Mouse (Mus musculus): ENCODE data around the gene Gcnt2.
"Not testable (repeated sequence)": the region's sequence is repeated elsewhere in the genome, so short reads cannot be mapped to it uniquely, and the experiment has no call there.

- not testable (repeated sequence) for TF ChIP-seq CTCF (IDR thresholded peaks at IDR 0.05; ENCODE audit: control insufficient read depth, insufficient read depth, insufficient read length); USF1 (IDR thresholded peaks at IDR 0.05; ENCODE audit: low read depth); MYOD1 (IDR thresholded peaks at IDR 0.05; ENCODE audit: control insufficient read depth, insufficient read length, low read depth)
These were observed 38.6 kb downstream of the Gcnt2 start for GRCm38 (mm10) chr13:40898049-40898690.
